Mouse (Mus musculus): ENCODE measurements around the gene Dhx32.

The Dhx32 gene

GRCm38 (mm10) chr7:133750666-133751065, 31.9 kb downstream of the Dhx32 start:
- Histone ChIP-seq H3K9me3 (ENCODE audit: low read length) (no peaks in the 10 kb centered on the region), H3K4me3 (replicated peaks; ENCODE audit: low read length) (no peak overlapping the region), H3K27me3 (ENCODE audit: insufficient read depth, low read length) (no peaks in the 10 kb centered on the region), H3K36me3 (ENCODE audit: insufficient read depth, low read length) (peaks cover 51% of the 10 kb centered on the region), H3K4me1 (replicated peaks; ENCODE audit: low read depth, low read length) (peaks cover 22% of the 10 kb centered on the region)
- TF ChIP-seq POU5F1 (IDR thresholded peaks at IDR 0.05; ENCODE audit: borderline replicate concordance, low read length) (no peak), NANOG (IDR thresholded peaks at IDR 0.05; ENCODE audit: borderline replicate concordance, low read length) (no peak), CTCF (conservative IDR thresholded peaks at IDR 0.05; ENCODE audit: low read length) (no peak)

DNA sequence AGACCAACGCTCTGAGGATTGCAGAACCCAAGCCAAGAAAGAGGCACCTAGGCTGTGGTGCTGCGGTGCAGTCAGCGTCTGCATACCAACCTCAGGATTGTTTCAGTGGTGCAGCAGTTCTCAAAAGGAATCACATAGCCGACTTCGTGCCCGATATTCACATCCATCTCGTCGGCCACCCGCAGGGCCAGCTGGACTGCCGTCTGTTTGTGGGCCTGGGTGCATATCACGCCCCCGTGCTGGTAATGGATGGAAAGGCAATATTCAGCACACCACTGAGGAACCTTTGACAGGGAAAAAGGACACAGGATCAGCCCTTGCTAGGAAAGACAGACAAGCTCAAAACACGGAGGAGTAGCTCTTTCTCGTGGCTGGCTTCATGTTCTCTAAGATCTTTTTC, 33.8 kb downstream of the Dhx32 start:
- Histone ChIP-seq H3K9me3 (ENCODE audit: low read length) (no peaks in the 10 kb centered on the region), H3K4me1 (replicated peaks; ENCODE audit: low read depth, low read length) (peaks cover 20% of the 10 kb centered on the region), H3K27me3 (ENCODE audit: insufficient read depth, low read length) (no peaks in the 10 kb centered on the region), H3K36me3 (ENCODE audit: insufficient read depth, low read length) (peaks cover 57% of the 10 kb centered on the region), H3K4me3 (replicated peaks; ENCODE audit: low read length) (no peak overlapping the region)
- TF ChIP-seq CTCF (conservative IDR thresholded peaks at IDR 0.05; ENCODE audit: low read length) = no peak
- TF ChIP-seq POU5F1 (IDR thresholded peaks at IDR 0.05; ENCODE audit: borderline replicate concordance, low read length) = no peak
- TF ChIP-seq NANOG (IDR thresholded peaks at IDR 0.05; ENCODE audit: borderline replicate concordance, low read length) = no peak

DNA sequence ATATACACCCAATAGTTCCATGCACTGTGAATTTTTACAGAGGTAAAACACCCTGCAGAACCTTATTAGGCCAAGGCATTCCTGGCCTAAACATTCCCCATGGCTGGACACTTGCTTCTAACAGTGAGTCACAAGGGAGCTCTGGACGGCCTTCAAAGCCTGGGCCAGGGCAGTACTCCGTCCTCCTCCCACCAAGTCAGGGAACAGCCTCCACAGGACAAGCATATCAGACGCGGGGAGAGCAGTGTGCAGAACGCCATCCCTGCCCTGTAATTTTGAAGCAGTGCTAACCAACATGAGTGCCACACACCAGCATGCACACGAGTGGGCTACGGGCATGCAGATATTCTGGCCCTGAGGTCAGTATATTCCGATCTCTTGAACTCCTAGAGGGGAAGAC, 35.2 kb downstream of the Dhx32 start:
- Histone ChIP-seq H3K9me3 (ENCODE audit: low read length) (no peaks in the 10 kb centered on the region), H3K4me1 (replicated peaks; ENCODE audit: low read depth, low read length) (peaks cover 23% of the 10 kb centered on the region), H3K27me3 (ENCODE audit: insufficient read depth, low read length) (no peaks in the 10 kb centered on the region), H3K36me3 (ENCODE audit: insufficient read depth, low read length) (peaks cover 71% of the 10 kb centered on the region), H3K4me3 (replicated peaks; ENCODE audit: low read length) (no peak overlapping the region)
- TF ChIP-seq POU5F1 (IDR thresholded peaks at IDR 0.05; ENCODE audit: borderline replicate concordance, low read length) (no peak), CTCF (conservative IDR thresholded peaks at IDR 0.05; ENCODE audit: low read length) (no peak), NANOG (IDR thresholded peaks at IDR 0.05; ENCODE audit: borderline replicate concordance, low read length) (no peak)

DNA sequence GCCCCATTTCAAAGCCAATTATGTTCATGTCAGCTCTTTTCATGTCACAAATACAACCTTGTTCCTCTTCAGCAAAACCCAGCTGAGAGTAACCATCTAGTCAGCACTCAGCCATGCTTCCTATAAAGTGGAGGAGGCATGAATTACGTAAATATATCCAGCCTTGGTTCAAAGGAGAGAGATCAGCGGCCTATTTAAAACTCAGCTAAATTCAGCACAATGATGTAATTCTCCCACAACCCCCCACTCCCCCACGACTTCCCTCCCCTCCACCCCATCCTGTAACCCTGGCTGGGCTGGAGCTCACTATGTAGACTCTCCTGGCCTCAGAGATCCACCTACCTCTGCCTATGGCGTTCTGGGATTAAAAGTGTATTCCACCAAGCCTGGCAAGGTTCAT, 37.8 kb downstream of the Dhx32 start:
- TF ChIP-seq POU5F1 (IDR thresholded peaks at IDR 0.05; ENCODE audit: borderline replicate concordance, low read length) = no peak
- Histone ChIP-seq H3K9me3 (ENCODE audit: low read length) (no peaks in the 10 kb centered on the region), H3K4me1 (replicated peaks; ENCODE audit: low read depth, low read length) (peaks cover 14% of the 10 kb centered on the region), H3K36me3 (ENCODE audit: insufficient read depth, low read length) (peaks cover 81% of the 10 kb centered on the region), H3K27me3 (ENCODE audit: insufficient read depth, low read length) (no peaks in the 10 kb centered on the region), H3K4me3 (replicated peaks; ENCODE audit: low read length) (no peak overlapping the region)

DNA sequence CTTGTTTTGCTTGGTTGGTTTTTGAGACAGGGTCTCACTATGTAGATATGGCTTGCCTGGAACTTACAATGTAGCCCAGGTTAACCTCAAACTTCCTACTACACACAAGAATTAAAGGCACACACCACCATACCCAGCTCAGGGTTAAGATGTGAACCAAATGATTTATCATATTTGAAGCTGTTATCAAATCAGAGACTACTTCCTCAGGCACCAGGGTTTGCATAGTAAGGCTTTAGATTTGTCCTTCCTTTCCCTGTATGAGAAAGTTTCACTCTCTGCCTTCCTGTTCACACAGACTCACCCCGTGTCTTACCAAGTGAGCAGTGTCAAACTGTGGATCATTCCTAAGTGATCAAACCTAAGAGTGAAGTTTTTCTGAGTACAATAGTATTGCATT, 38.3 kb downstream of the Dhx32 start:
- peaks cover 83% of the 10 kb centered on the region for H3K36me3 ChIP-seq (ENCODE audit: insufficient read depth, low read length)
- H3K27me3 ChIP-seq (ENCODE audit: insufficient read depth, low read length) = no peaks in the 10 kb centered on the region
- peaks cover 14% of the 10 kb centered on the region for H3K4me1 ChIP-seq (replicated peaks; ENCODE audit: low read depth, low read length)
- no peak overlapping the region for H3K4me3 ChIP-seq (replicated peaks; ENCODE audit: low read length)
- TF ChIP-seq NANOG (IDR thresholded peaks at IDR 0.05; ENCODE audit: borderline replicate concordance, low read length) = no peak
- no peak for TF ChIP-seq POU5F1 (IDR thresholded peaks at IDR 0.05; ENCODE audit: borderline replicate concordance, low read length)
- TF ChIP-seq CTCF (conservative IDR thresholded peaks at IDR 0.05; ENCODE audit: low read length) = no peak
- no peaks in the 10 kb centered on the region for H3K9me3 ChIP-seq (ENCODE audit: low read length)

GRCm38 (mm10) chr7:133743611-133744010, 38.9 kb downstream of the Dhx32 start:
- Histone ChIP-seq H3K9me3 (ENCODE audit: low read length) (no peaks in the 10 kb centered on the region), H3K4me1 (replicated peaks; ENCODE audit: low read depth, low read length) (peaks cover 9% of the 10 kb centered on the region), H3K36me3 (ENCODE audit: insufficient read depth, low read length) (peaks cover 83% of the 10 kb centered on the region), H3K4me3 (replicated peaks; ENCODE audit: low read length) (no peak overlapping the region), H3K27me3 (ENCODE audit: insufficient read depth, low read length) (no peaks in the 10 kb centered on the region)
- TF ChIP-seq CTCF (conservative IDR thresholded peaks at IDR 0.05; ENCODE audit: low read length) = no peak
- no peak for TF ChIP-seq NANOG (IDR thresholded peaks at IDR 0.05; ENCODE audit: borderline replicate concordance, low read length)
- TF ChIP-seq POU5F1 (IDR thresholded peaks at IDR 0.05; ENCODE audit: borderline replicate concordance, low read length) = no peak

DNA sequence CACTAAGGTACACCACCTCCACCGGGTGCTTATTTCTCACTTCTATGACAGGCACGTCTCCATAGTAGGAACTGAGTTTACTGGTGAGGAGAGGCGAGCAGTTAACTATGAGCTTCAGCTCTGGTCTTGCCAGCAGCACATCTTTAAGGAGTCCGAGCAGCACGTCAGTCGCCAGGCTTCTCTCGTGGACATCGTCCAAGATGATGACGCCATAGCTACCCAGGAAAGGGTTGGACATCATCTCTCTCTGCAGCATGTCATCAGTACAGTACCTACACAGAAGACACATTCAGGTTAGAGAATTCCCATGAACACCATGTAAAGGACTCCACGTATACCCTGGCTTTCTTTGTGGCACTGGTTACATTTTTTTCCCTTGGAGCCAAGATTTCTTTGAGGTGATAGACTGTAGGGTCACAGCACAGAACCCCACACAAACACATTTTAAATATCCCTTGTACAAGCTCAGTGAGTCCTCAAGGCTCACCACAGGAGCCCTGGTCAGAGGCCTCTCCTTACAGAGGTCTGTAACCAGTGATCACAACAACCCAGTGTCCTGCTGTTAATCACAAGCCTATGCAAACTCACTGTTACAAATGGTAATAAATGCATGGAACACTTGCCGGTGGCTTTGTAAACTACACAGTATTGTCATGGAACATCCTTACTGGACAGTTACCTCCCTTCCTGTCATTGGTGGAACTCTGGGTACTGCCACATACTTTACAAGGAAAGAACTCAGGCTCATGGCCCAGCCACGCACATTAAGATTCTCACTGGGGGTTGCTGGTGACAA, 39.8 kb downstream of the Dhx32 start:
- peaks cover 77% of the 10 kb centered on the region for H3K36me3 ChIP-seq (ENCODE audit: insufficient read depth, low read length)
- H3K4me1 ChIP-seq (replicated peaks; ENCODE audit: low read depth, low read length) = peaks cover 5% of the 10 kb centered on the region
- TF ChIP-seq POU5F1 (IDR thresholded peaks at IDR 0.05; ENCODE audit: borderline replicate concordance, low read length) = no peak
- no peak for TF ChIP-seq NANOG (IDR thresholded peaks at IDR 0.05; ENCODE audit: borderline replicate concordance, low read length)
- no peak for TF ChIP-seq CTCF (conservative IDR thresholded peaks at IDR 0.05; ENCODE audit: low read length)
- H3K4me3 ChIP-seq (replicated peaks; ENCODE audit: low read length) = no peak overlapping the region
- no peaks in the 10 kb centered on the region for H3K9me3 ChIP-seq (ENCODE audit: low read length)
- no peaks in the 10 kb centered on the region for H3K27me3 ChIP-seq (ENCODE audit: insufficient read depth, low read length)

DNA sequence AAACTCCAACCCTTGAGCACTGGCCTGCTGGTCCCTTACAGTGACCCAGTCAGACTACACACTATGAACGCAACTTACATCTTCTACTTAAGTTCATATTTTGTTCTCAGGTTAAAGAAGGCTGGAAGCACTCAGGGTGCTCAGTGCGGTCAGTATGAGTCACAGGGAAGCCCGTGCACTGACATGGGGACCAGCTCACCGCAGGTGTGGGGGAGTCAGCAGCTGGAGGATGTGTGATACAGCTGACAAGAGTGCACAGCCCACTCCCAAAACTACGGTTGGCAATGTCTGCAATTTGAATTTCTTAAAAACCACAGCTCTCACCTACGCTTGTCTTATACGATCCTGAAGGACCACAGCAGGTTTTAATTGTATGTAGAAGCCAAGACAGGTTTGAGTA, 42.0 kb downstream of the Dhx32 start:
- peaks cover 5% of the 10 kb centered on the region for H3K4me1 ChIP-seq (replicated peaks; ENCODE audit: low read depth, low read length)
- H3K27me3 ChIP-seq (ENCODE audit: insufficient read depth, low read length) = no peaks in the 10 kb centered on the region
- peaks cover 75% of the 10 kb centered on the region for H3K36me3 ChIP-seq (ENCODE audit: insufficient read depth, low read length)
- H3K9me3 ChIP-seq (ENCODE audit: low read length) = no peaks in the 10 kb centered on the region
- no peak overlapping the region for H3K4me3 ChIP-seq (replicated peaks; ENCODE audit: low read length)
- TF ChIP-seq NANOG (IDR thresholded peaks at IDR 0.05; ENCODE audit: borderline replicate concordance, low read length) = no peak
- no peak for TF ChIP-seq CTCF (conservative IDR thresholded peaks at IDR 0.05; ENCODE audit: low read length)
- TF ChIP-seq POU5F1 (IDR thresholded peaks at IDR 0.05; ENCODE audit: borderline replicate concordance, low read length) = no peak
